Mouse (Mus musculus) hindbrain, embryonic 16.5 days (tissue): ENCODE measurements at regions not wholly inside any gene's neighbourhood (a gene's known extent, or its start where the extent isn't known, plus 50 kb on each side); places are given as distances from the start of the nearest gene placed in this dataset.

ENCODE experiments used
- ATAC-seq: fragments of 200-750 bp; cut with Nextera tagmentation; 2 replicates; pipeline ENCODE4 v1.8.0; 2017; ENCODE audit warnings: moderate TSS enrichment, moderate library complexity
- H3K27ac ChIP-seq: fragments of 300-500 bp; sonication (generic); 2 replicates; pipeline ENCODE4 v1.5.1; 2014; ENCODE audit warnings: low read depth, mild to moderate bottlenecking, control low read depth, low read length, moderate library complexity
- H3K27me3 ChIP-seq: fragments of 300-500 bp; sonication (generic); replicated peaks from 2 replicates; pipeline ENCODE4 v1.6.1; 2014; ENCODE audit warnings: low read length; ENCODE audit not compliant: control insufficient read depth, insufficient read depth
- H3K36me3 ChIP-seq: fragments of 300-500 bp; sonication (generic); 2 replicates; pipeline ENCODE4 v1.6.1; 2014; ENCODE audit warnings: mild to moderate bottlenecking, low read length, moderate library complexity, mixed read lengths; ENCODE audit not compliant: control insufficient read depth, insufficient read depth
- H3K4me1 ChIP-seq: fragments of 300-500 bp; sonication (generic); 2 replicates; pipeline ENCODE4 v1.6.1; 2014; ENCODE audit warnings: low read depth, low read length; ENCODE audit not compliant: control insufficient read depth, insufficient read depth
- H3K4me2 ChIP-seq: fragments of 300-500 bp; sonication (generic); 2 replicates; pipeline ENCODE4 v1.6.1; 2014; ENCODE audit warnings: mild to moderate bottlenecking, low read length, control low read depth, moderate library complexity
- H3K4me3 ChIP-seq: fragments of 300-500 bp; sonication (generic); 2 replicates; pipeline ENCODE4 v1.5.1; 2014; ENCODE audit warnings: mild to moderate bottlenecking, low read length, control low read depth, moderate library complexity
- H3K9ac ChIP-seq: fragments of 300-500 bp; sonication (generic); 2 replicates; pipeline ENCODE4 v1.6.1; 2014; ENCODE audit warnings: low read depth, mild to moderate bottlenecking, control low read depth, low read length, moderate library complexity
- H3K9me3 ChIP-seq: fragments of 300-500 bp; sonication (generic); 2 replicates; pipeline ENCODE4 v1.6.1; 2014; ENCODE audit warnings: mild to moderate bottlenecking, low read length, moderate library complexity; ENCODE audit not compliant: control insufficient read depth
- WGBS: fragments of 180-500 bp; shearing (Covaris S2); extraction: QIAGEN DNeasy Blood & Tissue Kit; methylation state at CpG from one replicate; pipeline ENCODE4 v1.1.7; 2014; 5-methylcytosine and 5-hydroxymethylcytosine counted together

- H3K27me3 ChIP-seq, result no peaks in the 10 kb centered on the region
- no peak overlapping the region; the same call in 1 of the 2 replicates for H3K4me2 ChIP-seq
- H3K27ac ChIP-seq, result no peak overlapping the region
- no peak overlapping the region for H3K9ac ChIP-seq
- H3K4me3 ChIP-seq, result no peak overlapping the region
- peak; percentile 97 for ATAC-seq
- H3K9me3 ChIP-seq, result no peaks in the 10 kb centered on the region
- H3K4me1 ChIP-seq, result peaks cover 6% of the 10 kb centered on the region
- H3K36me3 ChIP-seq, result no peaks in the 10 kb centered on the region
- 27% methylated on average over 8 of the region's 8 CpGs for WGBS
These were observed 105.2 kb downstream of the Lrig3 start for GRCm38 (mm10) chr10:126070984-126071713.

DNA sequence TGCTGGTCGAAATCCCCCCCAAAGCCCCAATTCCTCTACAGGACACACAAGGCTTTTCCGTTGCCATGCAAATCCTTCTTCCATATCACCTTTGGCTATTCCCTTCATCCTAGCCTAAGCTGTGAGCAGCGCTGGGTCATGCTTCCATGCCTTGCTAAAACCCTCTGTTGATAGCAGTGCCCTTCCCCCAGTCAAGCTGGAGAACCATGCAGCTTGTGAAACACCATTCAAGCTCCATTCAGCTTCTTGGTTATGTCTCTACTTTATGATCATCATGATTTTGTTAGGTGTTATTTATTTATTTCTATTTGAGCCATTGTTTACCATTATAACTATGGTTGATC, 105.7 kb downstream of the Lrig3 start:
- Histone ChIP-seq H3K36me3 (no peaks in the 10 kb centered on the region), H3K4me3 (no peak overlapping the region), H3K4me1 (peaks cover 6% of the 10 kb centered on the region), H3K27me3 (no peaks in the 10 kb centered on the region), H3K9ac (no peak overlapping the region), H3K27ac (no peak overlapping the region), H3K9me3 (no peaks in the 10 kb centered on the region), H3K4me2 (no peak overlapping the region; the same call in 1 of the 2 replicates)
- peak; percentile 84; the same call in 1 of the 2 replicates for ATAC-seq
- WGBS, result 44% methylated on average over 3 of the region's 3 CpGs

GRCm38 (mm10) chr10:126077313-126077966, 111.5 kb downstream of the Lrig3 start:
- no peak overlapping the region for H3K9ac ChIP-seq
- no peak for ATAC-seq
- H3K27me3 ChIP-seq, result no peaks in the 10 kb centered on the region
- H3K4me1 ChIP-seq, result no peaks in the 10 kb centered on the region
- H3K9me3 ChIP-seq, result peaks cover 4% of the 10 kb centered on the region; the same call in 1 of the 2 replicates
- H3K36me3 ChIP-seq, result no peaks in the 10 kb centered on the region
- 93% methylated on average over 1 of the region's 1 CpGs for WGBS
- no peak overlapping the region for H3K27ac ChIP-seq
- H3K4me3 ChIP-seq, result no peak overlapping the region
- H3K4me2 ChIP-seq, result no peak overlapping the region

DNA sequence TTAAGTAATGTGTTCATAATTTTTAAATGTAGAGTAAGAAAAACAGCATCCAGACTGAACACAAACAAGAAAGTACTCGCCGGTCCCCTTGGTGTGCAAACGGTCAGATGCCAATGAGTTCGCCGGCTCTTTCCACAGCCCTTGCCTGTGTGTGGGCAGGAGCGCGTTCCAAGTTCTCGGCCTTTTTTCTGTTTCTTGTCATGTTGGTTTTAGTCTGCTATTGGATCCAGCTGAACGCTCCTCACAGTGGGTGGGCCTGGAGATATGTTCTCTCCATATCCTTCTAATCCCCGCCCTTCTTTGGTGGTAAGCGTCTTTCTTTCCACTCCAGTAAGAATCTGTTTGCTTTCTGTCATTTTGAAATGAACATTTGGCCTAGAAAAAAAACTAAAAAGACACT, 116.6 kb downstream of the Lrig3 start:
- ATAC-seq, result no peak
- Histone ChIP-seq H3K27ac (no peak overlapping the region), H3K9ac (no peak overlapping the region), H3K4me3 (no peak overlapping the region), H3K9me3 (peaks cover 4% of the 10 kb centered on the region; the same call in 1 of the 2 replicates), H3K27me3 (no peaks in the 10 kb centered on the region), H3K4me1 (no peaks in the 10 kb centered on the region), H3K36me3 (no peaks in the 10 kb centered on the region), H3K4me2 (no peak overlapping the region)
- 53% methylated on average over 11 of the region's 11 CpGs for WGBS

DNA sequence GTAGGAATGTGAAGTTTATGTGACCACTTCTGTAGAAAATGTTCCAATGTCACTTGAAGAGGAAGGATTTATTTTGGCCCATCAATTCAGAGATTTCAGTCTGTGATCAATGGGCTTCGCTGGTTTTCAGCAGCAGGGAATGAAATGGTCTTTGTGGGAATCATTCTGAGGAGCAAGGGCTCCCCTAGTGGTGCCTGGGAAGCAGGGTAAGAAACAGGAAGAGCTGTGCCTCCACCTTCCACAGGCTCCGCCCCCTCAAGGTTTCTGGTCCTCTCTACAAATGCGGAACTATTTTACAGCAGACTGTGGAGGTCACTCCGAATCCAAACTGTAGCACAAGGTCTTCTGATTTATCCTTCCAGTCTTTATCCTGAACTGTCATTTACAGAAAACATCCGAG, 120.7 kb downstream of the Lrig3 start:
- no peak for ATAC-seq
- Histone ChIP-seq H3K4me2 (no peak overlapping the region), H3K4me3 (no peak overlapping the region), H3K9me3 (no peaks in the 10 kb centered on the region), H3K27me3 (no peaks in the 10 kb centered on the region), H3K27ac (no peak overlapping the region), H3K4me1 (no peaks in the 10 kb centered on the region), H3K9ac (no peak overlapping the region), H3K36me3 (no peaks in the 10 kb centered on the region)
- WGBS, result 88% methylated on average over 5 of the region's 5 CpGs

DNA sequence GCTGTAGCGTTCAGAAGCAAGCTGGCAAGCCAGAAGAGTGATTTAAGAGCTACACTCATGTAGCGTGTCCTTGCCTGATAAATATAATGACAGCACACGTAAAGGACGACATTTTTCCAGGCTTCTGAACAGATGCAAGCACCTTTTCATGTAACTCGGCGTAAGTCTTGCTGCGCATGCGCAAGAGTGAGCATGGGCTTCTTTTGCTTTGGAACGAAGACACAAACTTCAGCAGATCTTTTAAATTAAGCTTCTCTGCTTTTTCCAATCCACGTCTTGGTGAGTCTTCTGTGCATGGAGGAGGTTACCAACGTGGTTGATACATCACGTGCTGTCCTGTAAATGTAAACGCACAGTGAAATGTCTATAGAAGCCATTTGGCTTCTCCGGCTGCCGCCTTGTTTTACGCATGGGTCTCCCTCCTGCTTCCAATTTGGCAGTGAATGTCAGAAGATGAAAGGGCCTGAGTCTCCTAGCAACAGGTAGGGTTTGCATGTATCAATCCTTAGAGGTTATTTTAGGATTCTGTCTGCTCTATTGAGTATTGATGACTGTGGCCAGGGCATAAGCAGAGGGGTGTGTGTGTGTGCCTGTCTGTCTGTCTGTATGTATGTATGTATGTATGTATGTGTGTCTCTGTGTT, 128.4 kb downstream of the Lrig3 start:
- Histone ChIP-seq H3K27ac (no peak overlapping the region), H3K4me3 (no peak overlapping the region), H3K9ac (no peak overlapping the region), H3K9me3 (no peaks in the 10 kb centered on the region), H3K4me1 (no peaks in the 10 kb centered on the region), H3K36me3 (no peaks in the 10 kb centered on the region), H3K27me3 (no peaks in the 10 kb centered on the region), H3K4me2 (no peak overlapping the region)
- 65% methylated on average over 16 of the region's 16 CpGs for WGBS
- no peak for ATAC-seq

DNA sequence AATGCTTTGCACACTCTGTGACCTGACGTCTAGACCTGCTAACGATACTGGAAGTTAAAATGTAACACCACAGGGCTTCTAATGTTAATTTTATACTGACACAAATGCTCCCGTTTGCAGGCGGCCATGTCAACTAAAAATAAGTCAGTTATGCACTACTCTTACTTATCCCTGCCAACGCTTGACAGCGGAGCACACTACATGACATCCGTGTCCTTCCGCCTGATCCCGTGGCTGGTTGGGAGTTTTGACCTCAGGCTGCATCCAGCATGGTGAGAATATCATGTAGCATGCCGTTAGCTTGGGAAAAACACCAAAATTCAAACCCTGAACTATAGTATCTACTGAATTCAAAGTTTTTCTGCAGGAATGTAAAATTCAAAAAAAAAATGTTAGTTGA, 131.9 kb downstream of the Lrig3 start:
- WGBS, result 89% methylated on average over 10 of the region's 10 CpGs
- no peak overlapping the region for H3K9ac ChIP-seq
- no peaks in the 10 kb centered on the region for H3K27me3 ChIP-seq
- ATAC-seq, result no peak
- no peaks in the 10 kb centered on the region for H3K36me3 ChIP-seq
- no peak overlapping the region for H3K4me3 ChIP-seq
- H3K4me1 ChIP-seq, result no peaks in the 10 kb centered on the region
- H3K27ac ChIP-seq, result no peak overlapping the region
- H3K4me2 ChIP-seq, result no peak overlapping the region
- no peaks in the 10 kb centered on the region for H3K9me3 ChIP-seq

- Histone ChIP-seq H3K4me3 (no peak overlapping the region), H3K4me1 (no peaks in the 10 kb centered on the region), H3K27ac (no peak overlapping the region), H3K4me2 (no peak overlapping the region), H3K36me3 (no peaks in the 10 kb centered on the region), H3K9ac (no peak overlapping the region), H3K9me3 (no peaks in the 10 kb centered on the region), H3K27me3 (no peaks in the 10 kb centered on the region)
- 75% methylated on average over 15 of the region's 15 CpGs for WGBS
- ATAC-seq, result no peak
These were observed 136.9 kb downstream of the Lrig3 start for GRCm38 (mm10) chr10:126102876-126103275.

DNA sequence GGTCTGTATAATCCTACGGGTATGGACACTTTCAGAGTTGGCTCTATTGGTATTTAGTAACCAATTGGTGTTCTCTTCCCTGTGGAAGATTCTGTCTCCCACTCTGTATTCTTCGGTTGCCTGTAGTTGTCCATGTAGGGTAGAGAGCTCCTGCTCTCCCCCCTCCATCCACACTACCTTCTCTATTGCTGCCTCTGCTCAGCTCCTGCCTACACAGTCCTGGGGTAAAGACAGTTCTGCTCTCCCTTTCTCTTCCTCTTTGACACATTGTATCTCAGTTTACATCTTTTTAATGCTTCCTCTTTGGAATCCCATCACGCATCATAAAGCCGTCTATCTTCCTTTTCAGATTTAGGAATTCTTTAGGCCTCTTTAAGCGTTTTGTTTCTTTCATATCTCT, 147.1 kb downstream of the Lrig3 start:
- no peak overlapping the region for H3K4me2 ChIP-seq
- H3K27me3 ChIP-seq, result no peaks in the 10 kb centered on the region
- H3K9ac ChIP-seq, result no peak overlapping the region
- no peaks in the 10 kb centered on the region for H3K36me3 ChIP-seq
- WGBS, result 91% methylated on average over 5 of the region's 5 CpGs
- H3K4me3 ChIP-seq, result no peak overlapping the region
- no peak overlapping the region for H3K27ac ChIP-seq
- no peaks in the 10 kb centered on the region for H3K4me1 ChIP-seq
- no peaks in the 10 kb centered on the region for H3K9me3 ChIP-seq
- ATAC-seq, result no peak
